Comparison of ENCODE assay signal across 22 mouse cellular contexts in the genomic region with DNA sequence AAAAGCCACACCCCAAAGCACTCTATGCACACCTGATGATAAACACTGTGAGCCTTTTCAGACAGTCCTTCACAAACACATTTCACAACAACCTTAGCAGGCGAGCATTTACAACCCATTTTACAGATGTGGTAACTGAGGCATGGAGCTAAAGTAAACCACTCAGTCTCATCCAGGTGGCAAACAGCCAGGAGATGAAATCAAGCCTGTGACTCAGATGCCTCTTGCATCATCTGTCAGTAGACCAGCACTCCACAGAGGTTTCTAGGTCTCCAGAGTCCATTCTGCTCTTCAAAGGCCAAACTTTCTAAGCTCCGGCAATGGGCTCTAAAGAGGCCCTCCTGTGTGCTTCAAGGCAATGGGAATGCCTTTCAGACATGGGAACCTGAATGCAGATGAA.
DNase-seq lines count a peak whose midpoint lies in the region; ATAC-seq and TF ChIP-seq lines count a peak whose summit lies in the region.
"Had no signal": no experiment of that assay in that cellular context is flagged by ENCODE, and none has a peak within 500 bp of the region (broad histone marks: within the 10 kb centered on the region; RNA-seq: fewer than 3 reads in every experiment).

No protein-coding gene starts in this region.

- H3K9me3 ChIP-seq in midbrain, embryonic 13.5 days: no peaks in the 10 kb centered on the region
- H3K9me3 ChIP-seq: embryonic facial prominence, embryonic 15.5 days; forebrain, embryonic 10.5 days; heart, embryonic 13.5 days; limb, embryonic 12.5 days; megakaryocyte, embryonic 14.5 days had no signal

- peak; percentile 34 to 45 for DNase-seq in lung, adult 18-20 months
- no peak for DNase-seq in lung, postnatal 14 days
- DNase-seq in NIH3T3 (ENCODE audit: low read depth): peak; percentile 72
- peak; percentile 80 for DNase-seq in adrenal gland, adult 8-10 months
- no peak for DNase-seq in cerebellum, adult 8-10 months
- DNase-seq: cerebellum, adult 9-11 months; heart, postnatal 36 days; kidney, adult 18-20 months; kidney, postnatal 10 days; spleen, adult 18-20 months; thymus, postnatal 14 days had no signal

- no peaks in the 10 kb centered on the region for H3K27me3 ChIP-seq in myocyte (ENCODE audit: control insufficient read depth, insufficient read depth, insufficient read length)
- no peaks in the 10 kb centered on the region for H3K27me3 ChIP-seq in midbrain, embryonic 13.5 days
- H3K27me3 ChIP-seq: embryonic facial prominence, embryonic 15.5 days; heart, embryonic 13.5 days; limb, embryonic 12.5 days; megakaryocyte, embryonic 14.5 days had no signal

- no peak for ATAC-seq in midbrain, embryonic 13.5 days
- ATAC-seq: activated CD4-positive, CD25-positive, alpha-beta regulatory T cell, adult 4 months; hindbrain, embryonic 16.5 days had no signal

- no peak for TF ChIP-seq POLR2A in myocyte (IDR thresholded peaks at IDR 0.05; ENCODE audit: insufficient read length, low read depth)

- no peaks in the 10 kb centered on the region for H3K79me2 ChIP-seq in myocyte (ENCODE audit: control insufficient read depth, insufficient read depth)

- H3K4me1 ChIP-seq in midbrain, embryonic 13.5 days (replicated peaks): no peaks in the 10 kb centered on the region
- H3K4me1 ChIP-seq: embryonic facial prominence, embryonic 15.5 days; forebrain, embryonic 10.5 days; limb, embryonic 12.5 days had no signal

- no peak overlapping the region for H3K9ac ChIP-seq in midbrain, embryonic 13.5 days (replicated peaks)
- H3K9ac ChIP-seq: embryonic facial prominence, embryonic 15.5 days; heart, embryonic 13.5 days; limb, embryonic 12.5 days had no signal

- no peak overlapping the region for H3ac ChIP-seq in myocyte (ENCODE audit: control insufficient read depth, insufficient read length)

- H3K27ac ChIP-seq in midbrain, embryonic 13.5 days: no peak overlapping the region
- H3K27ac ChIP-seq: embryonic facial prominence, embryonic 15.5 days; forebrain, embryonic 10.5 days; heart, embryonic 13.5 days; layer of hippocampus, adult 2 months; left cerebral cortex, adult 2 months; limb, embryonic 12.5 days had no signal

- H3K4me3 ChIP-seq in myocyte: no peak overlapping the region
- no peak overlapping the region for H3K4me3 ChIP-seq in midbrain, embryonic 13.5 days (replicated peaks)
- H3K4me3 ChIP-seq: embryonic facial prominence, embryonic 15.5 days; forebrain, embryonic 10.5 days; heart, embryonic 13.5 days; layer of hippocampus, adult 2 months; left cerebral cortex, adult 2 months; limb, embryonic 12.5 days; megakaryocyte, embryonic 14.5 days had no signal

- no peaks in the 10 kb centered on the region for H3K36me3 ChIP-seq in myocyte (ENCODE audit: control insufficient read depth, insufficient read depth)
- no peaks in the 10 kb centered on the region for H3K36me3 ChIP-seq in midbrain, embryonic 13.5 days
- H3K36me3 ChIP-seq: embryonic facial prominence, embryonic 15.5 days; forebrain, embryonic 10.5 days; heart, embryonic 13.5 days; limb, embryonic 12.5 days had no signal

- WGBS in midbrain, embryonic 13.5 days: 87% methylated on average over 2 of the region's 2 CpGs

- H3K4me2 ChIP-seq in myocyte (ENCODE audit: low read depth): no peak overlapping the region
- no peak overlapping the region for H3K4me2 ChIP-seq in midbrain, embryonic 13.5 days (replicated peaks)
- H3K4me2 ChIP-seq: embryonic facial prominence, embryonic 15.5 days; heart, embryonic 13.5 days; limb, embryonic 12.5 days had no signal

TF ChIP-seq in myocyte, 11 proteins besides CTCF, POLR2A, EP300 and RAD21:
- TF ChIP-seq CEBPB (IDR thresholded peaks at IDR 0.05; ENCODE audit: insufficient read depth, poor library complexity, severe bottlenecking) (peak; percentile 43; the same call in 1 of the 2 replicates), USF1 (IDR thresholded peaks at IDR 0.05; ENCODE audit: low read depth) (no peak)

Comparison
In these comparisons a context has a peak if more than half of its experiments do, and no peak if none do; other contexts are left out.
1. DNase-seq: peak in lung, adult 18-20 months (2 of 2), NIH3T3 (single experiment) and adrenal gland, adult 8-10 months (single experiment); none in lung, postnatal 14 days (single experiment) and cerebellum, adult 8-10 months (single experiment).